Mouse (Mus musculus): ENCODE data around the gene Tldc2. TPM values are rescaled to one million over a fixed set of nuclear protein-coding genes. Genes with fewer than 3 reads are reported as not detected.

Tldc2 gene
- polyA plus RNA-seq, 1 experiment from 2014 or later = not detected

- ATAC-seq (ENCODE audit: low FRiP score) = no peak
- H3K36me3 ChIP-seq (replicated peaks) = peaks cover 51% of the 10 kb centered on the region
- WGBS = 91% methylated on average over 1 of the region's 1 CpGs
These were observed 58.3 kb downstream of the Tldc2 start for GRCm38 (mm10) chr2:157145173-157145572.

More at GRCm38 (mm10) chr2:157145173-157145572, 58.3 kb downstream of the Tldc2 start:
- H3K9ac ChIP-seq = no peak overlapping the region
- H3K4me2 ChIP-seq = no peak overlapping the region
- H3K9me3 ChIP-seq = no peaks in the 10 kb centered on the region; the same call in 1 of the 2 replicates
- H3K27me3 ChIP-seq = no peaks in the 10 kb centered on the region
- no peak overlapping the region for H3K27ac ChIP-seq
- H3K4me1 ChIP-seq = no peaks in the 10 kb centered on the region
- H3K4me3 ChIP-seq (replicated peaks) = no peak overlapping the region

Other genes with a start within 250 kb of the Tldc2 start
- gene Tgif2, start 247.0 kb upstream of the Tldc2 start, polyA plus RNA-seq (2016; fragmentation: Nextera tagmentation; extraction: Ambion mirVana) = 88.3 and 89.3 TPM in 2 replicates
- 8.6 and 11.8 TPM in 2 replicates for gene 4930518I15Rik, start 229.1 kb upstream of the Tldc2 start, polyA plus RNA-seq (2016; fragmentation: Nextera tagmentation; extraction: Ambion mirVana)
- 170 and 173 TPM in 2 replicates for gene Rab5if, start 223.9 kb upstream of the Tldc2 start, polyA plus RNA-seq (2016; fragmentation: Nextera tagmentation; extraction: Ambion mirVana)
- gene Sla2, start 199.9 kb upstream of the Tldc2 start, polyA plus RNA-seq (2016; fragmentation: Nextera tagmentation; extraction: Ambion mirVana) = 0.17 and 0.23 TPM in 2 replicates
- 50.5 and 54.0 TPM in 2 replicates for gene Ndrg3, start 95.0 kb upstream of the Tldc2 start, polyA plus RNA-seq (2016; fragmentation: Nextera tagmentation; extraction: Ambion mirVana)
- gene Dsn1, start 79.9 kb upstream of the Tldc2 start, polyA plus RNA-seq (2016; fragmentation: Nextera tagmentation; extraction: Ambion mirVana) = 53.4 and 53.7 TPM in 2 replicates
- gene Soga1, start 7.8 kb upstream of the Tldc2 start, polyA plus RNA-seq (2016; fragmentation: Nextera tagmentation; extraction: Ambion mirVana) = 6.0 and 7.4 TPM in 2 replicates
- gene Samhd1, start 48.2 kb downstream of the Tldc2 start, polyA plus RNA-seq (2016; fragmentation: Nextera tagmentation; extraction: Ambion mirVana) = 20.7 and 22.6 TPM in 2 replicates
- 35.6 and 36.2 TPM in 2 replicates for gene Rbl1, start 117.5 kb downstream of the Tldc2 start, polyA plus RNA-seq (2016; fragmentation: Nextera tagmentation; extraction: Ambion mirVana)
- gene Rpn2, start 192.0 kb downstream of the Tldc2 start, polyA plus RNA-seq (2016; fragmentation: Nextera tagmentation; extraction: Ambion mirVana) = 217 and 221 TPM in 2 replicates
- 0.67 and 0.88 TPM in 2 replicates for gene Mroh8, start 192.5 kb downstream of the Tldc2 start, polyA plus RNA-seq (2016; fragmentation: Nextera tagmentation; extraction: Ambion mirVana)